ENCODE assay signal across 14 mouse cellular contexts in the genomic region with DNA sequence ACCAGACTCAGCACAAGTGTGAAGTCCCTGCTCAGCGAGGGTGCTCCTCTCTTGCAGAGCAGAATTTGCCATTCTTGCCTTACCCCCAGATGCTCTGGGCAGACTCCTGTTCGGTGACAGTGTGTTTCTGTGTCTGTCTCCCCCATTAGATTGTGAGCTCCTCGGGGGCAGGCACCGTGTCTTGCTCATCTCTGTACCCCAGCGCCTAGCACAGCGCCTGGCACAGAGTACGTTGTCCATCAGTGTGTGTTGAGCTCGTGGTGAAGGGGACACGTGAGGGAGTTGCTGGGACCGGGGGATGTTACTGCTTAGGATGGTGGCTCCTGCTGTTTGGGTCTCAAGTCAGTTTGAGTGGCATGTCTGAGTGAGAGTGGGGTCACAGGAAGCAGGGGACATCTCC.
"Had no signal": no experiment of that assay in that cellular context is flagged by ENCODE, and none has a peak within 500 bp of the region (broad histone marks: within the 10 kb centered on the region; RNA-seq: fewer than 3 reads in every experiment).

No protein-coding gene starts in this region.

- H3K4me3 ChIP-seq: layer of hippocampus, adult 2 months; limb, embryonic 12.5 days; liver, embryonic 15.5 days; midbrain, embryonic 12.5 days had no signal

- H3K9me3 ChIP-seq: limb, embryonic 12.5 days; liver, embryonic 15.5 days; midbrain, embryonic 12.5 days had no signal

- H3K4me2 ChIP-seq: limb, embryonic 12.5 days; liver, embryonic 15.5 days; midbrain, embryonic 12.5 days had no signal

- DNase-seq: kidney, adult 18-20 months; kidney, postnatal 10 days; kidney, postnatal 4 days; liver; lung, adult 2 months; lung, postnatal 36 days; thymus, adult 2 months; thymus, postnatal 25 days had no signal

- H3K9ac ChIP-seq: limb, embryonic 12.5 days; liver, embryonic 15.5 days; midbrain, embryonic 12.5 days had no signal

- H3K36me3 ChIP-seq: limb, embryonic 12.5 days; midbrain, embryonic 12.5 days had no signal

- ATAC-seq: lung, postnatal 0 days had no signal

- H3K27ac ChIP-seq: layer of hippocampus, adult 2 months; limb, embryonic 12.5 days; liver, embryonic 15.5 days; midbrain, embryonic 12.5 days; stomach, postnatal 0 days had no signal
